Mouse (Mus musculus): ENCODE results near the gene Gps2. TPM values are rescaled to one million over a fixed set of nuclear protein-coding genes. Genes with fewer than 3 reads are reported as not detected.

Gps2 gene
- total and polyA plus RNA-seq, 3 experiments, result 78.0 to 113 TPM; not detected in 1

GRCm38 (mm10) chr11:69877878-69878277 is 35.8 kb upstream of the Gps2 start, which contains the start of gene Tmem95:
Gene Tmem95 (minus strand): TSS chr11:69878018.
- Histone ChIP-seq H3K4me3 (ENCODE audit: control insufficient read depth in 1 of 2, insufficient read depth in 1 of 2, low read depth in 2 of 2, low read length in 2 of 2) (peak within 1 kb of the TSS in 1 of 2 experiments; percentile 22; a peak in 3 of 4 replicates), H3K27ac (ENCODE audit: control insufficient read depth, low read depth, low read length) (peak within 1 kb of the TSS; percentile 39)

GRCm38 (mm10) chr11:69878399-69878798 is 35.3 kb upstream of the Gps2 start:
- no peaks in the 10 kb centered on the region for H3K9me3 ChIP-seq (replicated peaks; ENCODE audit: insufficient read depth, low read length)
- peak overlapping the region; percentile 39 for H3K27ac ChIP-seq (ENCODE audit: control insufficient read depth, low read depth, low read length)
- peaks cover 0 to 33% of the 10 kb centered on the region in 2 experiments; a peak in 2 of 4 replicates for H3K36me3 ChIP-seq (ENCODE audit: control insufficient read depth in 1 of 2, insufficient read depth in 2 of 2, low read length in 2 of 2)
- no peak for TF ChIP-seq RCOR1 (IDR thresholded peaks at IDR 0.05; ENCODE audit: low read depth, low read length)
- no peak for TF ChIP-seq CHD1 (IDR thresholded peaks at IDR 0.05; ENCODE audit: low read depth, low read length)
- no peak for TF ChIP-seq KAT2A (conservative IDR thresholded peaks at IDR 0.05; ENCODE audit: low read depth, low read length)
- no peak for TF ChIP-seq MXI1 (IDR thresholded peaks at IDR 0.05; ENCODE audit: low read depth, low read length)
- no peak for TF ChIP-seq SMC3 (IDR thresholded peaks at IDR 0.05; ENCODE audit: low read depth, low read length)
- TF ChIP-seq MYC (IDR thresholded peaks at IDR 0.05; ENCODE audit: low read depth, low read length), result no peak
- TF ChIP-seq ZNF384 (IDR thresholded peaks at IDR 0.05; ENCODE audit: low read depth, low read length), result no peak
- no peak for TF ChIP-seq RAD21 (IDR thresholded peaks at IDR 0.05; ENCODE audit: low read depth, low read length)
- TF ChIP-seq BHLHE40 (IDR thresholded peaks at IDR 0.05; ENCODE audit: borderline replicate concordance, low read depth, low read length), result no peak
- peaks cover 11 to 57% of the 10 kb centered on the region in 2 experiments for H3K4me1 ChIP-seq (ENCODE audit: control insufficient read depth in 1 of 2, insufficient read depth in 2 of 2, low read length in 2 of 2)
- no peak overlapping the region for H3K9ac ChIP-seq (ENCODE audit: control insufficient read depth, low read depth, low read length, poor library complexity, severe bottlenecking)
- no peaks in the 10 kb centered on the region for H3K27me3 ChIP-seq (ENCODE audit: control insufficient read depth in 1 of 2, insufficient read depth in 2 of 2, low read length in 2 of 2)
- DNase-seq (ENCODE audit: low read depth, low spot score), result no peak
- H3K4me3 ChIP-seq (ENCODE audit: control insufficient read depth in 1 of 2, insufficient read depth in 1 of 2, low read depth in 2 of 2, low read length in 2 of 2), result no peak overlapping the region
- H3K79me2 ChIP-seq (ENCODE audit: control insufficient read depth, insufficient read depth, low read length, poor library complexity), result no peaks in the 10 kb centered on the region

More at GRCm38 (mm10) chr11:69877878-69878277, 35.8 kb upstream of the Gps2 start, which contains the start of gene Tmem95:
- Histone ChIP-seq H3K27me3 (ENCODE audit: control insufficient read depth in 1 of 2, insufficient read depth in 2 of 2, low read length in 2 of 2) (no peaks in the 10 kb centered on the region), H3K36me3 (ENCODE audit: control insufficient read depth in 1 of 2, insufficient read depth in 2 of 2, low read length in 2 of 2) (peaks cover 0 to 31% of the 10 kb centered on the region in 2 experiments; a peak in 2 of 4 replicates), H3K9me3 (replicated peaks; ENCODE audit: insufficient read depth, low read length) (no peaks in the 10 kb centered on the region), H3K79me2 (ENCODE audit: control insufficient read depth, insufficient read depth, low read length, poor library complexity) (no peaks in the 10 kb centered on the region), H3K4me1 (ENCODE audit: control insufficient read depth in 1 of 2, insufficient read depth in 2 of 2, low read length in 2 of 2) (peaks cover 11 to 54% of the 10 kb centered on the region in 2 experiments), H3K9ac (ENCODE audit: control insufficient read depth, low read depth, low read length, poor library complexity, severe bottlenecking) (peak within 1 kb of the TSS; percentile 47)
- TF ChIP-seq ZMIZ1 (IDR thresholded peaks at IDR 0.05; ENCODE audit: low read depth, low read length) (no peak), JUND (IDR thresholded peaks at IDR 0.05; ENCODE audit: low read depth, low read length) (no peak), HCFC1 (IDR thresholded peaks at IDR 0.05; ENCODE audit: low read depth, low read length) (no peak)
- no peak for DNase-seq (ENCODE audit: low read depth, low spot score)

GRCm38 (mm10) chr11:69878952-69879351 is 34.7 kb upstream of the Gps2 start:
- H3K27ac ChIP-seq (ENCODE audit: control insufficient read depth, low read depth, low read length), result peak overlapping the region; percentile 64
- H3K4me1 ChIP-seq (ENCODE audit: control insufficient read depth in 1 of 2, insufficient read depth in 2 of 2, low read length in 2 of 2), result peaks cover 11 to 62% of the 10 kb centered on the region in 2 experiments
- DNase-seq (ENCODE audit: low read depth, low spot score), result peak; percentile 83
- H3K9me3 ChIP-seq (replicated peaks; ENCODE audit: insufficient read depth, low read length), result no peaks in the 10 kb centered on the region
- TF ChIP-seq MXI1 (IDR thresholded peaks at IDR 0.05; ENCODE audit: low read depth, low read length), result 0 out of 2 replicates have a peak, but pooled peaks have one; percentile 7
- peak; percentile 73 for TF ChIP-seq TCF12 (IDR thresholded peaks at IDR 0.05; ENCODE audit: low read depth, low read length)
- peak; percentile 43; the same call in 1 of the 2 replicates for TF ChIP-seq SIN3A (IDR thresholded peaks at IDR 0.05; ENCODE audit: low read length)
- no peak for TF ChIP-seq USF2 (IDR thresholded peaks at IDR 0.05; ENCODE audit: borderline replicate concordance in 1 of 2, insufficient read depth in 1 of 2, low read depth in 1 of 2, low read length in 2 of 2)
- TF ChIP-seq GATA1 (IDR thresholded peaks at IDR 0.05; ENCODE audit: low read depth, low read length), result peak; percentile 86
- TF ChIP-seq EP300 (IDR thresholded peaks at IDR 0.05; ENCODE audit: low read depth in 1 of 2, low read length in 2 of 2), result peak; percentile 80 to 89
- TF ChIP-seq ZC3H11A (IDR thresholded peaks at IDR 0.05; ENCODE audit: low read depth, low read length), result no peak
- no peak for TF ChIP-seq ELF1 (IDR thresholded peaks at IDR 0.05; ENCODE audit: low read depth, low read length)
- no peak for TF ChIP-seq POLR2A (IDR thresholded peaks at IDR 0.05; ENCODE audit: control insufficient read depth in 1 of 2, insufficient read depth in 1 of 2, low read depth in 1 of 2, low read length in 2 of 2, poor library complexity in 1 of 2)
- TF ChIP-seq SMC3 (IDR thresholded peaks at IDR 0.05; ENCODE audit: low read depth, low read length), result peak; percentile 19; the same call in 1 of the 2 replicates
- TF ChIP-seq ETS1 (IDR thresholded peaks at IDR 0.05; ENCODE audit: low read depth, low read length), result peak; percentile 22; the same call in 1 of the 2 replicates
- TF ChIP-seq NRF1 (IDR thresholded peaks at IDR 0.05; ENCODE audit: insufficient read depth, low read depth, low read length, poor library complexity, severe bottlenecking), result no peak
- no peak for TF ChIP-seq MYC (IDR thresholded peaks at IDR 0.05; ENCODE audit: low read depth, low read length)
- no peak for TF ChIP-seq POLR2AphosphoS2 (IDR thresholded peaks at IDR 0.05; ENCODE audit: low read length)
- peak; percentile 78 for TF ChIP-seq TAL1 (IDR thresholded peaks at IDR 0.05; ENCODE audit: low read length)
- TF ChIP-seq RCOR1 (IDR thresholded peaks at IDR 0.05; ENCODE audit: low read depth, low read length), result peak; percentile 72
- no peak overlapping the region for H3K4me3 ChIP-seq (ENCODE audit: control insufficient read depth in 1 of 2, insufficient read depth in 1 of 2, low read depth in 2 of 2, low read length in 2 of 2)
- 0 out of 2 replicates have a peak overlapping the region, but pooled peaks have one; percentile 11 for H3K9ac ChIP-seq (ENCODE audit: control insufficient read depth, low read depth, low read length, poor library complexity, severe bottlenecking)
- H3K79me2 ChIP-seq (ENCODE audit: control insufficient read depth, insufficient read depth, low read length, poor library complexity), result no peaks in the 10 kb centered on the region
- H3K27me3 ChIP-seq (ENCODE audit: control insufficient read depth in 1 of 2, insufficient read depth in 2 of 2, low read length in 2 of 2), result no peaks in the 10 kb centered on the region
- peaks cover 0 to 36% of the 10 kb centered on the region in 2 experiments; a peak in 2 of 4 replicates for H3K36me3 ChIP-seq (ENCODE audit: control insufficient read depth in 1 of 2, insufficient read depth in 2 of 2, low read length in 2 of 2)

All from MEL (cell line).